Mouse (Mus musculus) hindbrain, embryonic 12.5 days (tissue): Measurements from ENCODE around the gene Foxp1. TPM values are rescaled to one million over a fixed set of nuclear protein-coding genes. Genes with fewer than 3 reads are reported as not detected.

Experiments used
- ATAC-seq: fragments of 200-750 bp; cut with Nextera tagmentation; 2 replicates; pipeline ENCODE4 v1.8.0; 2017; ENCODE audit warnings: moderate TSS enrichment; ENCODE audit not compliant: low FRiP score
- H3K27ac ChIP-seq: fragments of 300-500 bp; sonication (generic); 2 replicates; pipeline ENCODE4 v1.5.1; 2016; ENCODE audit warnings: mild to moderate bottlenecking
- H3K27me3 ChIP-seq: fragments of 300-500 bp; sonication (generic); 2 replicates; pipeline ENCODE4 v1.6.1; 2016; ENCODE audit warnings: mild to moderate bottlenecking
- H3K36me3 ChIP-seq: fragments of 300-500 bp; sonication (generic); 2 replicates; pipeline ENCODE4 v1.6.1; 2016; ENCODE audit warnings: mild to moderate bottlenecking
- H3K4me1 ChIP-seq: fragments of 300-500 bp; sonication (generic); 2 replicates; pipeline ENCODE4 v1.6.1; 2016
- H3K4me2 ChIP-seq: fragments of 300-500 bp; sonication (generic); replicated peaks from 2 replicates; pipeline ENCODE4 v1.6.1; 2016; ENCODE audit warnings: mild to moderate bottlenecking
- H3K4me3 ChIP-seq: fragments of 300-500 bp; sonication (generic); 2 replicates; pipeline ENCODE4 v1.5.1; 2016; ENCODE audit warnings: mild to moderate bottlenecking
- H3K9ac ChIP-seq: fragments of 300-500 bp; sonication (generic); 2 replicates; pipeline ENCODE4 v1.6.1; 2016; ENCODE audit warnings: mild to moderate bottlenecking, moderate library complexity
- H3K9me3 ChIP-seq: fragments of 300-500 bp; sonication (generic); replicated peaks from 2 replicates; pipeline ENCODE4 v1.6.1; 2016; ENCODE audit warnings: mild to moderate bottlenecking
- WGBS: fragments of 180-500 bp; shearing (Covaris S2); methylation state at CpG from one replicate; pipeline ENCODE4 v1.1.7; 2016; 5-methylcytosine and 5-hydroxymethylcytosine counted together
- polyA plus RNA-seq: library from polyadenylated mRNA; unstranded; fragments of >200 nt; fragmentation: Nextera tagmentation; extraction: Ambion mirVana; gene quantifications from 2 replicates; pipeline ENCODE4 v1.2.1, GENCODE M21; 2016

Foxp1 gene
- polyA plus RNA-seq, 1 experiment from 2014 or later = 87.6 TPM

DNA sequence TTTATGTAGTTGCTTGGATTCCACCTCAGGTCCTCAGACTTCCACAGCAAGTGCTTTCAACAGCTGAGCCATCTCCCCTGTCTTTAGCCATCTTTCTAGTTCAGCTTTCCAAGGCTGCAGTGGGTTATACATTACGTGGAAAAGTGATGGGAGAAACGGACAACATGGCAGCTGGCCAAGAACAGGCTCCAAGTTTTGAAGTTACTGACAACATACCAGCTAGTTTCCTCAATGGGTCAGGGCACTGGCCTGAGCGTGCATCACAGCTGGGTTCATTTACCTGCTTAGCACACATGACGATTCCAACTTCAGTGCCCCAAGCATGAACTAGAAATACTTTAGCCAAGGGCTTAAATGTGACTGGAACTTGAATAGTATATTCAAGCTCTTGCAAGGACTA lies 404.0 kb downstream of the Foxp1 start:
- no peaks in the 10 kb centered on the region for H3K27me3 ChIP-seq
- no peak overlapping the region for H3K4me3 ChIP-seq
- ATAC-seq = no peak
- H3K9me3 ChIP-seq = no peaks in the 10 kb centered on the region
- H3K9ac ChIP-seq = no peak overlapping the region
- WGBS = 77% methylated on average over 4 of the region's 4 CpGs
- no peak overlapping the region for H3K27ac ChIP-seq
- H3K4me1 ChIP-seq = 0 out of 2 replicates have a peak, but pooled peaks cover 1% of the 10 kb centered on the region
- no peak overlapping the region for H3K4me2 ChIP-seq
- H3K36me3 ChIP-seq = no peaks in the 10 kb centered on the region

DNA sequence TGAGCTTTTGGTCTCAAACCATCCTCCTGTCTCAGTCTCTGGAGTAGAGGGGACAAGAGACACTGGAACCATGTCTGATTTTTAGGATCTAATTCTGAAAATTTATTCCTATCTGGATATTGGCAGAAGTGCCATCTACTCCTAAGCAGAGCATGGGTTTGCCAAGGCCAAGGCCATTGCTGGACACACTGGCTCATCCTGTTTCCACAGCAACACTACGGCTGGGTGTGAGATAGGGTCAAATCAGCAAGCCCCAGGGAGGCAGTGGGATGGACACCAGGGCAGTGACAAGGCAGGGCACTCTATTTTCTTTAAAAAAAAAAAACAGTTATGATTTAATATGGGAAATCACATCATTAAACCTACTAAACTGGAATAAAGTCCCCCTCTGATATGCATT lies 405.1 kb downstream of the Foxp1 start:
- Histone ChIP-seq H3K4me1 (0 out of 2 replicates have a peak, but pooled peaks cover 3% of the 10 kb centered on the region), H3K4me2 (no peak overlapping the region), H3K27ac (no peak overlapping the region), H3K36me3 (no peaks in the 10 kb centered on the region), H3K9ac (no peak overlapping the region), H3K27me3 (no peaks in the 10 kb centered on the region), H3K4me3 (no peak overlapping the region), H3K9me3 (no peaks in the 10 kb centered on the region)
- ATAC-seq = no peak
- WGBS = 52% methylated on average over 1 of the region's 1 CpGs

DNA sequence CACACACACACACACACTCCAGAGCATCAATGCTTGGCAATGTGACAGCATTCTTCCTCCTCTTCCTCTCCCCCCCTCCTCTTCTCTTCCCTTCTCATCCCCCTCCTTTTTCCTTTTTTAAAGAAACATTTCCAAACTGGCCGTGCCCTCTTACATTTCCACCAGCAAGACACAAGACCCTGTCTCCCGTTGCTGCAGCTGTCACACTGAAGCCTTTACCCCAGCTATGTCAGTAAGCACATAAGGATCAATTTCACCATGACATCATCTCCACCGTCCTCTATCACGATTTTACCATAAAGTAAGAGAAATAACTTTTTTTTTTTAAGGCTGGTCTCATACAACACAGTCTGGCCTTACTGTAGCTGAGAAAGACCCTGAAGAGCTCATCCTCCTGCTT lies 410.7 kb downstream of the Foxp1 start:
- no peak overlapping the region for H3K4me3 ChIP-seq
- H3K4me2 ChIP-seq = no peak overlapping the region
- WGBS = 72% methylated on average over 4 of the region's 4 CpGs
- no peaks in the 10 kb centered on the region for H3K36me3 ChIP-seq
- H3K9me3 ChIP-seq = no peaks in the 10 kb centered on the region
- H3K9ac ChIP-seq = no peak overlapping the region
- ATAC-seq = no peak
- H3K27ac ChIP-seq = no peak overlapping the region
- 0 out of 2 replicates have a peak, but pooled peaks cover 3% of the 10 kb centered on the region for H3K4me1 ChIP-seq
- no peaks in the 10 kb centered on the region for H3K27me3 ChIP-seq

DNA sequence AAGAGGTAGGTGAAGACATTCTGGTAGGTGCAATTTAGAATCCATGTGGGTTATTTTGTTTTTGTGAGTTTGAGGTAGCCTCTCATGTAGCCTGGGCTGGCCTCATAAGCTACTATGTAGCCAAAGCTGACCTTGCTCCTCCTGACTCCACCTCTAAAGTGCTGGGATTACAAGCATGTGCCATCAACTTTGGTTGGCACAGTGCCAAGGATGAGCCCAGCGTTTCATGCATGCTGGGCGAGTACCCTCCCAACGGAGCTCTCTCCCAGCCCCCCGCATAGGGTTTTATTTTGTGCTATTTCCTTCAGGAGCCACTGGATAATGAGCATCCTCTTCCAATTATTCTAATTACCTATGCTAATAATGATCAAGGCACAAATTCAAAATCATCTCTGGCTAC lies 414.1 kb downstream of the Foxp1 start:
- Histone ChIP-seq H3K9ac (no peak overlapping the region), H3K4me2 (no peak overlapping the region), H3K27ac (no peak overlapping the region), H3K4me3 (no peak overlapping the region), H3K9me3 (no peaks in the 10 kb centered on the region), H3K27me3 (no peaks in the 10 kb centered on the region), H3K36me3 (no peaks in the 10 kb centered on the region), H3K4me1 (peaks cover 6% of the 10 kb centered on the region; the same call in 1 of the 2 replicates)
- WGBS = 93% methylated on average over 4 of the region's 4 CpGs
- no peak for ATAC-seq

DNA sequence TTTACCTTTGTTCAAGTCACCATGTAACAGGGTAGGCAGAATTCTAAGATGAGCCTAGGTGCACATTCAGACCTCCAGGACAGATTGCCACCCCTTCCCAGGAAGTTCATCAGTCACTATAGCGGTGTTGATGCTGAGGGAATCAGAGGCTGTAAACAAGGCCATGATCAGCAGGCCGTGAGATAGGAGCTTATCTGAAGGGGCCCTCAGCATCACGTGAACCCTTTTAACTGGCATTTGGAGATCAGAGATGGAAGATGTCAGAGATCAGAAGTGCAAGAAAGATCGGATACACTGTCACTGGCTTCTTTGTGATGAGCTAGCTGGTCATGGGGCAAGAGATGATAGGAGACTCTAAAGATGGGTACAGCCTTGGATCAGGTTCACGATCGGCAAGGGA lies 414.8 kb downstream of the Foxp1 start:
- Histone ChIP-seq H3K9me3 (no peaks in the 10 kb centered on the region), H3K27ac (no peak overlapping the region), H3K27me3 (no peaks in the 10 kb centered on the region), H3K4me2 (no peak overlapping the region), H3K4me1 (peaks cover 6% of the 10 kb centered on the region; the same call in 1 of the 2 replicates), H3K9ac (no peak overlapping the region), H3K36me3 (no peaks in the 10 kb centered on the region), H3K4me3 (no peak overlapping the region)
- 90% methylated on average over 6 of the region's 6 CpGs for WGBS
- no peak for ATAC-seq

DNA sequence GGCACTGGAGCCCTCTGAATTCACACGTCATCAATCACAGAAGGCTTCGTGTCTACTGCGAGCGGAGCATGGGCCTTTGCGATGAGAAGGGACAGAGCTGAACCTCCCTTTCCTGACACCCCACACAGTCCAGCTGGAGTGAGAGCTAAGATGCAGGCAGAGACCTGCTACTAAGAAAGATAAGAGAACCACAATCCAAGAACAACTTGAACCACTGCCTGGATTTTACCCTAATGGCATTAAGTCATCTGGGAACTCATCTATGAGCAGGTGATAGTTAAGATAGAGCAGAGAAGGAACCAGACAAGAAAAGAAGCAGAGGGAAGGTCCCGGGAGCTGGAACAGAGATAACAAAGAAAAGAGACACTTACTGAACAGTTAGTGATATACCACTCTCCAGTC lies 415.4 kb downstream of the Foxp1 start:
- Histone ChIP-seq H3K9me3 (no peaks in the 10 kb centered on the region), H3K4me1 (peaks cover 6% of the 10 kb centered on the region; the same call in 1 of the 2 replicates), H3K9ac (no peak overlapping the region), H3K4me2 (no peak overlapping the region), H3K4me3 (no peak overlapping the region), H3K27ac (no peak overlapping the region), H3K27me3 (no peaks in the 10 kb centered on the region), H3K36me3 (no peaks in the 10 kb centered on the region)
- 85% methylated on average over 6 of the region's 6 CpGs for WGBS
- ATAC-seq = no peak

DNA sequence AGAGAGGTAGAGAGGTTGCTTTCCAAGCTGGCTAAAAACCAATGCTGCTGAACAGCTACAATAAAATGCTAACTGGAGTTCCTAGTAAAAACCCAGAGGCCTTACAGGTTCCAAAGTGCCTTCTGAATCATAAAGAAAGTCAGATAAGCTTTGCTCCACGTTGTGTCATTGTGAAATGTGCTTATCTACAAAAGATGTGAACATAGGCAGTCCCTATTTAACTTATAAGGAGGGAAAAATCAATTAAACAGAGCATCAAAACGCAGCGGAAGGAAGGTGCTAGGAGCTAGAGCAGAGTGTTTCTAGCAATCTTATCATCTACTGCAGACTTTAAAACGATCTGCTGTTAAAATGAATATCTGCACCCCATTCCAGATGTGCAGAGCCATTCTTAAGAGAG lies 416.5 kb downstream of the Foxp1 start:
- no peaks in the 10 kb centered on the region for H3K9me3 ChIP-seq
- H3K27ac ChIP-seq = no peak overlapping the region
- 83% methylated on average over 4 of the region's 4 CpGs for WGBS
- H3K4me2 ChIP-seq = no peak overlapping the region
- no peaks in the 10 kb centered on the region for H3K36me3 ChIP-seq
- no peaks in the 10 kb centered on the region for H3K27me3 ChIP-seq
- H3K9ac ChIP-seq = no peak overlapping the region
- ATAC-seq = no peak
- no peak overlapping the region for H3K4me3 ChIP-seq
- H3K4me1 ChIP-seq = peaks cover 14% of the 10 kb centered on the region

DNA sequence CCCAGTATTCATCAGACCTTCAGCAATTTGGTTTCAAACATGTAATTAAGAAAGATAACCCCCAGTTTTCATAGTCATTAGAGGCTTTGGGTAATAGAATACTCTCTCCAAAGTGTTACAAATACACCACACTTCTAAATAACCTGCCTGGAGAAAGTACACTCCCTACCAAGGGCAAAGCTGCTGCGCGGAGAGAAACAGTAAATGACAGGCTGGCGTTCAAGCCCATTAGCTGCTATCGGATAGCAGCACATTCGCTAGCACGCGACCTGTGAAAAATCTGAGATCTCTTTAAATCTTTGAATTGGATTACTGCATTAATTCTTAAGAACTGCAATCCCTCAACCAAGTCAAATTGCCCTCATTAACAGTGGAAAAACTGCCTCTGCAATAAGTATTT lies 418.1 kb downstream of the Foxp1 start:
- peaks cover 14% of the 10 kb centered on the region for H3K4me1 ChIP-seq
- no peak overlapping the region for H3K4me3 ChIP-seq
- H3K27me3 ChIP-seq = no peaks in the 10 kb centered on the region
- H3K27ac ChIP-seq = no peak overlapping the region
- no peak overlapping the region for H3K4me2 ChIP-seq
- H3K36me3 ChIP-seq = no peaks in the 10 kb centered on the region
- no peak overlapping the region for H3K9ac ChIP-seq
- no peak for ATAC-seq
- H3K9me3 ChIP-seq = no peaks in the 10 kb centered on the region
- 64% methylated on average over 7 of the region's 7 CpGs for WGBS

DNA sequence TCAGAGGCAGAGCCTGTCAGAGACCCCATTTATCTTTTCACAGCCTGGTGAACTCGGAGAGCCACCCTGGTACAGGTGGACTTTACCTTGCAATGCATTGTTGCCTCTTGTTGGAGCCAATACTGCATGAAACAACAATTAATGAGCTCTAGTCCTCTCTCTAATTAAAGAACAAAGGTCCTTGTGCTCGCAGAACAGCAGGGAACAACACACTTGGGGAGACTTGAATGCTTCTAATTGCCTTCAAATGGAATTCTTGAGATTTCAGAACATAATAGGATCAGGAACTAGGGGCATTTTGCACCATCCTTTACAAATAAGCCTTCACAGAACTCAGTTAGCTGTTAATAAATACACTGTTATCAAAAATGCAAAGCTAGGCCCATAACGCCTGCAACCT lies 418.6 kb downstream of the Foxp1 start:
- Histone ChIP-seq H3K4me3 (no peak overlapping the region), H3K27ac (no peak overlapping the region), H3K9ac (no peak overlapping the region), H3K9me3 (no peaks in the 10 kb centered on the region), H3K4me1 (peaks cover 14% of the 10 kb centered on the region), H3K4me2 (no peak overlapping the region), H3K36me3 (no peaks in the 10 kb centered on the region), H3K27me3 (no peaks in the 10 kb centered on the region)
- 45% methylated on average over 3 of the region's 3 CpGs for WGBS
- ATAC-seq = no peak

DNA sequence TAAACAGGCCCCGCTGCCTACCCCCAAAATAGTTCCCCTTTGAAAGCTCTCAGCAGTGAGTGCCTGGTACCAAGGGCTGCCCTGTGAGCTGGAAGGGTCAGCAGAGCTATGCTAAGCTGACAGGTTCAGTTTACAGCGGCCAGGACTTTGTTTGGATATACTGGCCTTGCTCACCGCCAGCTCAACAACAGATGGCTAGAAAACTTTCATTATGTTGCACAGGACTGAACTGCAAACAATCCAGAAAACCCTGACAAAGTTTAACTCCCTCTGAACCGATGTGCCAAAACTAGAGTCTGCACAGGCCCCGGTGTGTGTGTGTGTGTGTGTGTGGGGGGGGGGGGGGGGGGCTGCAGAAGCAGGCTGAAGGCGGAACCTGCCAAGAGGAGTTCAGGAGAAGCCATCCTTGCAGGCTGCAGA lies 421.0 kb downstream of the Foxp1 start:
- WGBS = 6% methylated on average over 5 of the region's 6 CpGs
- H3K36me3 ChIP-seq = no peaks in the 10 kb centered on the region
- no peaks in the 10 kb centered on the region for H3K27me3 ChIP-seq
- ATAC-seq = no peak; the same call in 1 of the 2 replicates
- no peak overlapping the region for H3K4me3 ChIP-seq
- no peak overlapping the region for H3K27ac ChIP-seq
- peak overlapping the region; percentile 11; the same call in 1 of the 2 replicates for H3K4me2 ChIP-seq
- H3K9me3 ChIP-seq = no peaks in the 10 kb centered on the region
- no peak overlapping the region for H3K9ac ChIP-seq
- peaks cover 22% of the 10 kb centered on the region for H3K4me1 ChIP-seq

DNA sequence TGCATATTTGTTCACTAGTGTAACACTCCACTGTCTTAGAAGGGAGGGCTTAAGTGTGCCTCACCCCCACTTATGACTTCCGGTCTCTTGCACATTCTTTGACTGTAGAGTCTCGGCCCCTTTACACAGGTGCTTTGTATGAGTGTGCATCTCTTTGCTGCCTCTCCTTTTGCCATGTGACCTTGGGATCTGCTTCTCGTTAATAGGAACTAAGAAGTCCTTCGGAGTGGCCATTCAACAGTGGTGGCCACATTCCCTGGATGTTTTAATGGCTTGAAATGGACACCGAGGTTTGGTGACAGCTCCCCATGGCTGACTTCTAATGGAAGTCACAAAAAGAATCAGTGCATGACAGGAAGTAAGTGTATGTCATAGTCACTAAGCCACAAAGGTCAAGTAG lies 422.2 kb downstream of the Foxp1 start:
- no peaks in the 10 kb centered on the region for H3K9me3 ChIP-seq
- 53% methylated on average over 5 of the region's 5 CpGs for WGBS
- H3K27me3 ChIP-seq = no peaks in the 10 kb centered on the region; the same call in 1 of the 2 replicates
- H3K4me3 ChIP-seq = no peak overlapping the region
- no peak for ATAC-seq
- no peak overlapping the region for H3K4me2 ChIP-seq
- no peak overlapping the region for H3K27ac ChIP-seq
- H3K36me3 ChIP-seq = no peaks in the 10 kb centered on the region
- peaks cover 32% of the 10 kb centered on the region for H3K4me1 ChIP-seq
- H3K9ac ChIP-seq = no peak overlapping the region

DNA sequence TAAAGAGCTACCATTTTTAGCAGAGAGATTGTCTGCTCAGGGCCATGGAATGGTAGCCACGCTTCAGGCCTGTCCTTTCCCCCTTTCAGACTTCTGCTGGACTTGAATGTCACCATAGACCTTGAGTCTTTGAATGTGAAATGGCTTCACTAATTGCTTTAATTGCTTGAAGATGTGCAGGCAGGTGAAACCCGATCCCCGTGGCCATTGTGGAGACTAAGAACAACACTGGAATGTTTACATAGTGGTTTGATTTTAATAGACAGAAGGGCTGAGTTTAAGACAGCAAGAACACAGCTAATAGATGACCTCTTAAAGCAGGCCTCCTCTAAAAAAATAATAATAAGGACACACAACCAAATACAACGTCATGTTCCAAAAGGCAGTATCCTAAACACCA lies 422.7 kb downstream of the Foxp1 start:
- Histone ChIP-seq H3K27me3 (no peaks in the 10 kb centered on the region; the same call in 1 of the 2 replicates), H3K9ac (no peak overlapping the region), H3K9me3 (no peaks in the 10 kb centered on the region), H3K4me3 (no peak overlapping the region), H3K4me2 (no peak overlapping the region), H3K4me1 (peaks cover 36% of the 10 kb centered on the region), H3K27ac (no peak overlapping the region), H3K36me3 (no peaks in the 10 kb centered on the region)
- ATAC-seq = no peak
- 52% methylated on average over 4 of the region's 4 CpGs for WGBS

DNA sequence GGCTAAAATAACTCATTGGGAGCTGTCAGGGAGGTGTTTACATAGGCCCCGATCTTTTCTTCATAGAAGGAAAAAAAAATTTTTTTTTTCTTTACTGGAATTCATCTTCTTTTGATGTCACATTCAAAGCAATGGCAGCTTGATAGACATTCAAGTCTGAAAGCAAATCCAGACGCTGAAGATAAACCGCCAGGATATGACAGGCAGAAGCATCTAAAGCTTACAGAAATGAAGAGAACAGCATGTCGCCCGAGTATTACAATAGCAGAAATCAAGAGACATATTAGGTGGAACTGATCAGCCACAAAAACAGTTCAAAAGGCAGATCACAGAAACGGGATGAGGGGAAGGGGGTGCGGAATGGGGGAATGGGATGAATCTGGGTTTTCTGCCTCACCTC lies 425.3 kb downstream of the Foxp1 start:
- no peak overlapping the region for H3K4me2 ChIP-seq
- peaks cover 44% of the 10 kb centered on the region for H3K4me1 ChIP-seq
- H3K4me3 ChIP-seq = no peak overlapping the region
- H3K9me3 ChIP-seq = no peaks in the 10 kb centered on the region
- H3K36me3 ChIP-seq = no peaks in the 10 kb centered on the region
- H3K27me3 ChIP-seq = no peaks in the 10 kb centered on the region; the same call in 1 of the 2 replicates
- no peak overlapping the region for H3K27ac ChIP-seq
- 28% methylated on average over 7 of the region's 7 CpGs for WGBS
- no peak for ATAC-seq
- H3K9ac ChIP-seq = no peak overlapping the region
